Mouse (Mus musculus): ENCODE results near the gene Ang. TPM values are rescaled to one million over a fixed set of nuclear protein-coding genes. Genes with fewer than 3 reads are reported as not detected.

Gene Ang
- polyA plus RNA-seq, 1 experiment from 2014 or later, result 3.7 TPM

DNA sequence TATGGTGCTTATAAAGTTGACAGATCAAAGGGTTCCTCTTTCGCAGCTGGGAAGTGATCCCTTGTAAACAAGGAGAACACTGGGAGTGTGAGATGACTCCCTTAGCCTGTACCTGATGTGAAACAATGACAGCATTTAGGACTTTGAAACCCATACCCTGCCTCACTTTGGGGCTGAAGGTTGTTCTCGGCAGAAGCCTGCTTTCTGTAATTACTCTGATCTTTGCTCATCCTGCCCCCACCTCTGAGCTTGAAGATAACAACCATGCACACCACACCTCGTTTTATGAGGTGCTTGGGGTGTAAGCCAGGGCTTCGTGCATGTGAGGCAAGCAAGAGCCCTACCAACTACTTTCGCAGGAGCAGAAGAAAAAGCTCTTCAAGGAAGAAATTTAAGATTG, 58.2 kb downstream of the Ang start:
- Histone ChIP-seq H3K27ac (no peak overlapping the region), H3K4me1 (replicated peaks) (no peaks in the 10 kb centered on the region), H3K9me3 (no peaks in the 10 kb centered on the region), H3K4me3 (replicated peaks) (no peak overlapping the region), H3K9ac (replicated peaks) (no peak overlapping the region), H3K36me3 (no peaks in the 10 kb centered on the region), H3K4me2 (no peak overlapping the region), H3K27me3 (no peaks in the 10 kb centered on the region)
- WGBS, result 21% methylated on average over 5 of the region's 5 CpGs
- ATAC-seq (ENCODE audit: insufficient number of reproducible peaks, insufficient read depth, low FRiP score, low TSS enrichment, low read depth), result no peak

DNA sequence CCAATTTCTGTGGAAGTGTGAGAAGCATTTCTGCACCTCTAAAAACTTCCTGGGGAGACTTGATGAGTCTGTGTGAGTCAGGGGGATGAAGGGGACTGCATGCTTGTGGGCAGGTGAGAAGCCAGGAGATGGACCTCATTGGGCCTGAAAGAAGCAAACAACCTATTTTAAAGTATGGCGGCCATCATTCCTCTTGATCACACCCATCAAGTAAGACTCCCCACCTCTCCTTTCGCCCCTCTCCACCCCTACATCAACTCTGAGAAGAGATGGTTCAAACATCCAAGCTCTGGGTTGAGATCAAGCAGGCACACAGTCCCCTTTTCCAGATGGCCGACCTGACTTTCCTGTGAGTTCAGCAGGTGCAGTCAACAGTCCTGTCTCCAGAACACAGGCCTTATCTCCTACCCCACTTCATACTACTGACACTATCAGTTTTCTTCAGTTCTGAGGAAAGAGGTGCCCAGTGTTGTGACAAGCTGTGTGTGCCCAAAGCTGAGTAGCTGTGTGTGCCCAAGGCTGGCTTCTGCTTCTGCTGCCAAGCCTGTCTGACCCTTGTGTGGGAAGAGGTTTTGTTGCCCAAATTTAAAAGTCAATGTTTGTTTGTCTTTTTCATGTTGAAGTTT, 59.4 kb downstream of the Ang start:
- H3K9ac ChIP-seq (replicated peaks), result no peak overlapping the region
- no peaks in the 10 kb centered on the region for H3K36me3 ChIP-seq
- ATAC-seq (ENCODE audit: insufficient number of reproducible peaks, insufficient read depth, low FRiP score, low TSS enrichment, low read depth), result no peak
- H3K4me2 ChIP-seq, result no peak overlapping the region
- WGBS, result 93% methylated on average over 3 of the region's 3 CpGs
- no peaks in the 10 kb centered on the region for H3K4me1 ChIP-seq (replicated peaks)
- H3K4me3 ChIP-seq (replicated peaks), result no peak overlapping the region
- H3K27me3 ChIP-seq, result no peaks in the 10 kb centered on the region
- H3K27ac ChIP-seq, result no peak overlapping the region
- no peaks in the 10 kb centered on the region for H3K9me3 ChIP-seq

Other genes starting within 250 kb of the Ang start
- gene Tep1, start 220.6 kb upstream of the Ang start, polyA plus RNA-seq (2016; fragmentation: Nextera tagmentation; extraction: Ambion mirVana), result 5.5 and 7.4 TPM in 2 replicates
- 0.11 TPM in 1 of 2 replicates, not detected in the other for gene Klhl33, start 193.6 kb upstream of the Ang start, polyA plus RNA-seq (2016; fragmentation: Nextera tagmentation; extraction: Ambion mirVana)
- gene Osgep, start 166.3 kb upstream of the Ang start, polyA plus RNA-seq (2016; fragmentation: Nextera tagmentation; extraction: Ambion mirVana), result 168 and 171 TPM in 2 replicates
- gene Apex1, start 166.2 kb upstream of the Ang start, polyA plus RNA-seq (2016; fragmentation: Nextera tagmentation; extraction: Ambion mirVana), result 350 and 374 TPM in 2 replicates
- 58.7 and 59.1 TPM in 2 replicates for gene Pip4p1, start 160.3 kb upstream of the Ang start, polyA plus RNA-seq (2016; fragmentation: Nextera tagmentation; extraction: Ambion mirVana)
- 61.5 and 67.2 TPM in 2 replicates for gene Pnp, start 160.1 kb upstream of the Ang start, polyA plus RNA-seq (2016; fragmentation: Nextera tagmentation; extraction: Ambion mirVana)
- gene Gm49342, start 146.6 kb upstream of the Ang start, polyA plus RNA-seq (2016; fragmentation: Nextera tagmentation; extraction: Ambion mirVana), result not detected in 2 replicates
- gene Pnp2, start 135.2 kb upstream of the Ang start, polyA plus RNA-seq (2016; fragmentation: Nextera tagmentation; extraction: Ambion mirVana), result 0.74 and 0.78 TPM in 2 replicates
- gene Rnase10, start 83.4 kb upstream of the Ang start, polyA plus RNA-seq (2016; fragmentation: Nextera tagmentation; extraction: Ambion mirVana), result not detected in 2 replicates
- gene Rnase9, start 49.3 kb upstream of the Ang start, polyA plus RNA-seq (2016; fragmentation: Nextera tagmentation; extraction: Ambion mirVana), result not detected in 2 replicates
- gene Rnase11, start 41.0 kb upstream of the Ang start, polyA plus RNA-seq (2016; fragmentation: Nextera tagmentation; extraction: Ambion mirVana), result not detected in 2 replicates
- gene Rnase12, start 33.5 kb upstream of the Ang start, polyA plus RNA-seq (2016; fragmentation: Nextera tagmentation; extraction: Ambion mirVana), result 0.44 TPM in 1 of 2 replicates, not detected in the other
- gene Olfr750, start 16.7 kb upstream of the Ang start, polyA plus RNA-seq (2016; fragmentation: Nextera tagmentation; extraction: Ambion mirVana), result not detected in 2 replicates
- gene Rnase4, start 73 bp upstream of the Ang start, polyA plus RNA-seq (2016; fragmentation: Nextera tagmentation; extraction: Ambion mirVana), result 14.1 and 15.8 TPM in 2 replicates
- gene Eddm3b, start 23.3 kb downstream of the Ang start, polyA plus RNA-seq (2016; fragmentation: Nextera tagmentation; extraction: Ambion mirVana), result not detected in 2 replicates
- 0.33 and 0.51 TPM in 2 replicates for gene Rnase6, start 32.8 kb downstream of the Ang start, polyA plus RNA-seq (2016; fragmentation: Nextera tagmentation; extraction: Ambion mirVana)
- not detected in 2 replicates for gene Rnase1, start 55.6 kb downstream of the Ang start, polyA plus RNA-seq (2016; fragmentation: Nextera tagmentation; extraction: Ambion mirVana)
- not detected in 2 replicates for gene Rnase2b, start 71.1 kb downstream of the Ang start, polyA plus RNA-seq (2016; fragmentation: Nextera tagmentation; extraction: Ambion mirVana)
- gene Ang2, start 108.0 kb downstream of the Ang start, polyA plus RNA-seq (2016; fragmentation: Nextera tagmentation; extraction: Ambion mirVana), result not detected in 2 replicates
- gene Ear14, start 112.2 kb downstream of the Ang start, polyA plus RNA-seq (2016; fragmentation: Nextera tagmentation; extraction: Ambion mirVana), result not detected in 2 replicates
- not detected in 2 replicates for gene Rnase2a, start 165.0 kb downstream of the Ang start, polyA plus RNA-seq (2016; fragmentation: Nextera tagmentation; extraction: Ambion mirVana)

Measured in limb, embryonic 12.5 days (tissue).